ENCODE assay signal across 8 mouse cellular contexts in genomic region chr16:35216826-35217491, GRCm38 (mm10).
DNase-seq lines count a peak whose midpoint lies in the region; ATAC-seq lines count a peak whose summit lies in the region.
"Had no signal": no experiment of that assay in that cellular context is flagged by ENCODE, and none has a peak within 500 bp of the region (broad histone marks: within the 10 kb centered on the region; RNA-seq: fewer than 3 reads in every experiment).

No protein-coding gene starts in this region.

- ATAC-seq in heart, embryonic 16.5 days (replicated peaks; ENCODE audit: extremely low read depth, insufficient read depth, low FRiP score) = no peak
- no peak for ATAC-seq in lung, embryonic 16.5 days (ENCODE audit: low read depth)

- no peak overlapping the region for H3K4me3 ChIP-seq in heart, embryonic 16.5 days (ENCODE audit: low read length)
- no peak overlapping the region for H3K4me3 ChIP-seq in lung, embryonic 16.5 days (ENCODE audit: low read length)
- H3K4me3 ChIP-seq: liver, embryonic 15.5 days had no signal

- intact Hi-C loops in heart, postnatal 10 days (cut with DNase I) = no loop called here

- peak overlapping the region; percentile 99 for H3K27ac ChIP-seq in heart, embryonic 16.5 days (ENCODE audit: low read length)
- H3K27ac ChIP-seq in lung, embryonic 16.5 days (ENCODE audit: low read length) = peak overlapping the region; percentile 83; the same call in 1 of the 2 replicates
- H3K27ac ChIP-seq: liver, embryonic 15.5 days had no signal

- no peak overlapping the region for H3K4me2 ChIP-seq in heart, embryonic 16.5 days (ENCODE audit: low read depth, low read length)
- H3K4me2 ChIP-seq in lung, embryonic 16.5 days (ENCODE audit: low read depth, low read length) = no peak overlapping the region
- H3K4me2 ChIP-seq: liver, embryonic 15.5 days had no signal

- H3K4me1 ChIP-seq in heart, embryonic 16.5 days (ENCODE audit: control insufficient read depth, insufficient read depth, low read length) = peaks cover 62% of the 10 kb centered on the region
- peaks cover 26% of the 10 kb centered on the region for H3K4me1 ChIP-seq in lung, embryonic 16.5 days (replicated peaks; ENCODE audit: control insufficient read depth, insufficient read depth, low read length)
- H3K4me1 ChIP-seq: liver, embryonic 15.5 days had no signal

- H3K9me3 ChIP-seq in heart, embryonic 16.5 days (replicated peaks; ENCODE audit: control insufficient read depth, low read length) = no peaks in the 10 kb centered on the region
- H3K9me3 ChIP-seq in lung, embryonic 16.5 days (ENCODE audit: control insufficient read depth, low read length) = no peaks in the 10 kb centered on the region
- H3K9me3 ChIP-seq: liver, embryonic 15.5 days had no signal

- H3K27me3 ChIP-seq in heart, embryonic 16.5 days (ENCODE audit: control insufficient read depth, insufficient read depth, low read length) = no peaks in the 10 kb centered on the region
- H3K27me3 ChIP-seq in lung, embryonic 16.5 days (ENCODE audit: control insufficient read depth, insufficient read depth, low read depth, low read length) = no peaks in the 10 kb centered on the region
- H3K27me3 ChIP-seq: liver, embryonic 15.5 days had no signal

- no peaks in the 10 kb centered on the region for H3K36me3 ChIP-seq in heart, embryonic 16.5 days (ENCODE audit: control insufficient read depth, insufficient read depth)
- H3K36me3 ChIP-seq in lung, embryonic 16.5 days (ENCODE audit: control insufficient read depth, insufficient read depth, low read length) = no peaks in the 10 kb centered on the region
- H3K36me3 ChIP-seq: liver, embryonic 15.5 days had no signal

- H3K9ac ChIP-seq in heart, embryonic 16.5 days (ENCODE audit: low read length) = peak overlapping the region; percentile 75
- no peak overlapping the region for H3K9ac ChIP-seq in lung, embryonic 16.5 days (ENCODE audit: low read length)
- H3K9ac ChIP-seq: liver, embryonic 15.5 days had no signal

- 44% methylated on average over 6 of the region's 6 CpGs for WGBS in heart, embryonic 16.5 days
- 36% methylated on average over 6 of the region's 6 CpGs for WGBS in lung, embryonic 16.5 days

- no peak for DNase-seq in heart, postnatal 10 days
- DNase-seq in adipocyte (ENCODE audit: low spot score) = peak; percentile 98
- DNase-seq in adrenal gland, postnatal 25 days = peak; percentile 19
- DNase-seq in thymus, postnatal 25 days = no peak
- DNase-seq in cerebellum, postnatal 14 days = no peak

Comparison
In these comparisons a context has a peak if more than half of its experiments do, and no peak if none do; other contexts are left out.
1. DNase-seq: peak in adipocyte (single experiment) and adrenal gland, postnatal 25 days (single experiment); none in heart, postnatal 10 days (0 of 2), thymus, postnatal 25 days (single experiment) and cerebellum, postnatal 14 days (0 of 2).